Mouse (Mus musculus): ENCODE measurements at regions not wholly inside any gene's neighbourhood (a gene's known extent, or its start where the extent isn't known, plus 50 kb on each side); places are given as distances from the start of the nearest gene placed in this dataset.
"Not testable (repeated sequence)": the region's sequence is repeated elsewhere in the genome, so short reads cannot be mapped to it uniquely, and the experiment has no call there.

DNA sequence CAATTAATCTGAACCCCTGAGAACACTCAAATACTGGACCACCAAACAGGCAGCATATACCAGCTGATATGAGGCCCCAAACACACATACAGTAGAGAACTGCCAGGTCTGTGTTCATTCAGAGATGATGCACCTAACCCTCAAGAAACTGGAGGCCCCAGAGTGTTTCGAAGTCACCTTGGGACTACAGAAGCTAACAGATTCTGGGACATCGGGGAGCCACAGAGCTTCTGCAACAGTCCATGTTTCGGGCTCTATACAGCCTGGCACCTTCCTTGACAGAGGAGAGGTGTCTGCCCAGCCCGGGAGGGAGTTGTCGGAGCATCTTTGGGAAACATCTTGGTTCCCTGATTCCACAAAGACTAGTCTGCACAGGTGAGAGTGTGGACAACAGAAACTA lies 1259.3 kb upstream of the Ptprd start:
- DNase-seq (ENCODE audit: low spot score in 2 of 2), result not testable (repeated sequence)

GRCm38 (mm10) chr4:79463546-79463945 lies 1251.8 kb upstream of the Ptprd start:
- DNase-seq (ENCODE audit: low spot score in 2 of 2), result peak; percentile 11 to 19
